Mouse (Mus musculus) heart, postnatal 4 days (tissue): ENCODE data around the gene Uri1. TPM values are rescaled to one million over a fixed set of nuclear protein-coding genes. Genes with fewer than 3 reads are reported as not detected.

Experiments used
- DNase-seq: peaks from one replicate; pipeline ENCODE4 v3.0.0; 2021
- total RNA-seq, 2 experiments: library from RNA; stranded (reverse); gene quantifications; 2 replicates each; pipeline ENCODE4 v1.2.3; 2021

Uri1 gene
- total RNA-seq, 2 experiments from 2014 or later = 35.7 to 37.7 TPM

- DNase-seq = no peak
Observed at GRCm38 (mm10) chr7:37918926-37919325, 104.4 kb downstream of the Uri1 start.

- DNase-seq = no peak
Observed at GRCm38 (mm10) chr7:37916762-37917439, 106.5 kb downstream of the Uri1 start.

- DNase-seq = no peak
Observed at GRCm38 (mm10) chr7:37911802-37912122, 111.6 kb downstream of the Uri1 start.

- DNase-seq = no peak
Observed at GRCm38 (mm10) chr7:37911114-37911801, 112.1 kb downstream of the Uri1 start.

- peak; percentile 58 for DNase-seq
Observed at GRCm38 (mm10) chr7:37910161-37910560, 113.2 kb downstream of the Uri1 start.

Other genes starting within 250 kb of the Uri1 start
- gene Zfp536, start 249.9 kb downstream of the Uri1 start, total RNA-seq = 10 to 100 TPM; 17.3 to 18.5 TPM
- 10 to 100 TPM; 15.9 to 16.7 TPM for gene Ccne1, start 84.0 kb upstream of the Uri1 start, total RNA-seq
- gene 1600014C10Rik, start 159.7 kb upstream of the Uri1 start, total RNA-seq = 10 to 100 TPM; 14.2 to 15.7 TPM
- 1 to 10 TPM; 4.7 to 6.4 TPM for gene Plekhf1, start 204.5 kb upstream of the Uri1 start, total RNA-seq
- 10 to 100 TPM; 24.1 to 25.7 TPM for gene Pop4, start 247.9 kb upstream of the Uri1 start, total RNA-seq